Mouse (Mus musculus) intestine, postnatal 0 days (tissue): Measurements from ENCODE around the gene Ccdc65. TPM values are rescaled to one million over a fixed set of nuclear protein-coding genes. Genes with fewer than 3 reads are reported as not detected.
A peak's percentile ranks its signal among the peaks of the same experiment; 100 is the strongest.

Experiments
- ATAC-seq: fragments of 200-750 bp; cut with Nextera tagmentation; 2 replicates; pipeline ENCODE4 v1.8.0; 2017; ENCODE audit warnings: mild to moderate bottlenecking, moderate TSS enrichment, moderate library complexity
- H3K27ac ChIP-seq: fragments of 300-500 bp; sonication (generic); 2 replicates; pipeline ENCODE4 v1.5.1; 2014; ENCODE audit warnings: mild to moderate bottlenecking, low read depth, low read length, moderate library complexity
- H3K27me3 ChIP-seq: fragments of 300-500 bp; sonication (generic); replicated peaks from 2 replicates; pipeline ENCODE4 v1.6.1; 2014; ENCODE audit warnings: low read length, mixed read lengths; ENCODE audit not compliant: control insufficient read depth, insufficient read depth
- H3K36me3 ChIP-seq: fragments of 300-500 bp; sonication (generic); 2 replicates; pipeline ENCODE4 v1.6.1; 2014; ENCODE audit warnings: mild to moderate bottlenecking, moderate library complexity; ENCODE audit not compliant: control insufficient read depth, insufficient read depth
- H3K4me1 ChIP-seq: fragments of 300-500 bp; sonication (generic); replicated peaks from 2 replicates; pipeline ENCODE4 v1.6.1; 2014; ENCODE audit warnings: antibody characterized with exemption, low read length, mixed read lengths; ENCODE audit not compliant: control insufficient read depth, insufficient read depth
- H3K4me2 ChIP-seq: fragments of 300-500 bp; sonication (generic); replicated peaks from 2 replicates; pipeline ENCODE4 v1.6.1; 2014; ENCODE audit warnings: low read depth, mild to moderate bottlenecking, moderate library complexity
- H3K4me3 ChIP-seq: fragments of 300-500 bp; sonication (generic); 2 replicates; pipeline ENCODE4 v1.5.1; 2014; ENCODE audit warnings: low read depth, low read length
- H3K9ac ChIP-seq: fragments of 300-500 bp; sonication (generic); 2 replicates; pipeline ENCODE4 v1.6.1; 2014; ENCODE audit warnings: mild to moderate bottlenecking, low read depth, low read length
- H3K9me3 ChIP-seq: fragments of 300-500 bp; sonication (generic); 2 replicates; pipeline ENCODE4 v1.6.1; 2016; ENCODE audit warnings: mixed run types; ENCODE audit not compliant: control insufficient read depth
- CTCF ChIP-seq: sonication (generic); IDR thresholded peaks from 2 replicates; pipeline ENCODE4 v1.5.1; 2016; ENCODE audit warnings: low read depth, mild to moderate bottlenecking, control low read depth, antibody characterized with exemption, moderate library complexity
- WGBS: fragments of 180-500 bp; shearing (Covaris S2); extraction: QIAGEN DNeasy Blood & Tissue Kit; methylation state at CpG from one replicate; pipeline ENCODE4 v1.1.7; 2014; 5-methylcytosine and 5-hydroxymethylcytosine counted together
- polyA plus RNA-seq: library from polyadenylated mRNA; unstranded; fragments of >200 nt; fragmentation: Nextera tagmentation; extraction: Ambion mirVana; gene quantifications from 2 replicates; pipeline ENCODE4 v1.2.1, GENCODE M21; 2015

Ccdc65 gene
- polyA plus RNA-seq, 1 experiment from 2014 or later: 0.27 TPM

DNA sequence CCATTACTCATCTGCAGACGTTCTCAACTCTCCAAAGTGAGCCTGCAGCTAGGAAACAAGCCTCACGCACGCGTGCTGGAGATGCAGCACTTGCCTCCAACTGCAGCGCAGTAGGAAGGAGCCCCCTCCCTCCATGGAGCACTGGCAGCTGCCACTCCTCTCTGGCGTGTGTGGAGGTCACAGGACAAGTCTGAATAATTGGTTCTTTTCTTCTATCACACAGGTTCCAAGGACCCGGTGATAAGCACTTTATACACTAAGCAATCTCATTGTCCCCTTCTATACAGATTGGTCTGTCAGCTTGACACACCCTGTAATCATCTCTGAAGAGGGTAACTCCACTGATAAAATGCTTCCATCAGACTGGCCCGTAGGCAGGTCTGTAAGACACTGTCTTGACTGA, 45.0 kb downstream of the Ccdc65 start:
- Histone ChIP-seq H3K9me3 (no peaks in the 10 kb centered on the region), H3K27me3 (no peaks in the 10 kb centered on the region), H3K4me1 (0 out of 2 replicates have a peak, but pooled peaks cover 2% of the 10 kb centered on the region), H3K9ac (no peak overlapping the region), H3K4me3 (no peak overlapping the region), H3K4me2 (no peak overlapping the region), H3K36me3 (peaks cover 6% of the 10 kb centered on the region; the same call in 1 of the 2 replicates), H3K27ac (no peak overlapping the region)
- 29% methylated on average over 8 of the region's 8 CpGs for WGBS
- no peak for ATAC-seq
- no peak for TF ChIP-seq CTCF

DNA sequence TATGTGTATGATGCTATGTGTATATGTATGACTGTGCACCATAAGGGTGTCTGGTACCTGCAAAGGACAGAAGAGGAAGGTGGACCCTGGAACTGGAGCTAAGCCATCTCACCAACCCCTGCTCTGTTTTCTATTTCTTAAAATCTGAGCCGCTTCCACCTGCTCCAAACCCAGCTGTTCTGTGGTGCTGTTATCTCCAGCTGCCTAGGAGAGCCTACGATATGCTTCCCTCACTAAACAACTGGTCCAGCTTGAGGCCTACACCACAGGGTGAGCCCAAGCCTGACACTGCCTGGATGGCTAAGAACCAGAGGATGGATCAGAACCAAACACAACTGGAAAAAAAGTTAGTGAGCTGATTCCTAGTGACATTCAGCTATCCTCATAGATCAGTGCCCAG, 46.1 kb downstream of the Ccdc65 start:
- Histone ChIP-seq H3K4me3 (no peak overlapping the region), H3K27ac (no peak overlapping the region), H3K4me1 (0 out of 2 replicates have a peak, but pooled peaks cover 2% of the 10 kb centered on the region), H3K27me3 (no peaks in the 10 kb centered on the region), H3K9ac (no peak overlapping the region), H3K36me3 (peaks cover 6% of the 10 kb centered on the region; the same call in 1 of the 2 replicates), H3K4me2 (no peak overlapping the region), H3K9me3 (no peaks in the 10 kb centered on the region)
- TF ChIP-seq CTCF: no peak
- ATAC-seq: no peak
- WGBS: 79% methylated on average over 2 of the region's 2 CpGs

- Histone ChIP-seq H3K27me3 (no peaks in the 10 kb centered on the region; the same call in 1 of the 2 replicates), H3K4me3 (peak overlapping the region; percentile 94), H3K9ac (peak overlapping the region; percentile 89), H3K9me3 (no peaks in the 10 kb centered on the region), H3K27ac (peak overlapping the region; percentile 88), H3K4me1 (peaks cover 10% of the 10 kb centered on the region; the same call in 1 of the 2 replicates), H3K36me3 (peaks cover 11% of the 10 kb centered on the region), H3K4me2 (peak overlapping the region; percentile 97)
- ATAC-seq: peak; percentile 74
- TF ChIP-seq CTCF: peak; percentile 43
- WGBS: under 1% methylated on average over 24 of the region's 24 CpGs
Observed at GRCm38 (mm10) chr15:98762201-98762621, 54.2 kb downstream of the Ccdc65 start.

DNA sequence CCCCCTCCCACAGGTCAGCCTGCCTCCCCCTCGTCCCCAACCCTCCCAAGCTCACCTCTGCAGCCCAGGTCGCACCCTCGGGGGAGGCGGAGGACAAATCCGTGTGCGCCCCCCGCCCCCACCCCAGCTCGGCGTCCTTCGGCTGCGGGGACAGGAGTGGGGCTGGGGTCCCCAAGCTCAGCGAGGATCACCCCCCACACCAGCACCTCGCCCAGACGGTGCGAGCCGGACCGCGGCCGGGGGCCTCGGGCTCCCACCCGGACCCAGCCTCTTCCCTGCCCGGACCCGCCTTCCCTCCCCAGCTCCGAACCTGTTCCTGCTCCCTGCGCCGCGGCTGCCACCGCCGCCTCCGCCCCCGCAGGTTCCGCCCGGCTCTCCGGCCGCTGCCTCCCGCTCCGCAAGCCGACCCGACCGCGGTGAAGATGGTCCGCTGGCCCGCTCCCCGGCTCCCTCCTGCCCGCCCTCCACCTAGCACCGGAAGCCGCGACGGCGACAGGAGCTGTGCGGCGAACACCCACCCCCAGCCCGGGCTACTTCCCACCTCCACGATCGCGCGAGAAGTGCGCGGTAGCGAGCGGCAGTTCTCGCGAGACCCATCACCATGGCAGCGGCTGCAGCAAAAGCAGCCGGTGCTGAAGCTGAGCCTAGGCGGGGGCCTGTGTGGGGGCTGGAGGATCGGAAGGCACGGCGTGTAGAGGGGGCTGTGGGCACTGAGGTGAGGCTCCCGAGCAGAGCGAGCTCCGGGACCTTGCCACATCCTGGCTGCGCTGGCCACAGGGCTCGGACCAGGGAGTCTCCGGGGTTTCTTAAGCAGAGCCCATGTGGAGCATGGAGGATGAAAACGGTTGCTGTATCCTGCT, 54.9 kb downstream of the Ccdc65 start, which contains the start of gene Arf3:
Gene Arf3 (minus strand): TSS at position 545 of the 860 bp plus-strand sequence.
- Histone ChIP-seq H3K36me3 (peaks cover 11% of the 10 kb centered on the region), H3K4me2 (peak within 1 kb of the TSS; percentile 97), H3K9me3 (no peaks in the 10 kb centered on the region), H3K27me3 (no peaks in the 10 kb centered on the region; the same call in 1 of the 2 replicates), H3K4me1 (peaks cover 10% of the 10 kb centered on the region; the same call in 1 of the 2 replicates), H3K4me3 (peak within 1 kb of the TSS; percentile 94), H3K27ac (peak within 1 kb of the TSS; percentile 88), H3K9ac (peak within 1 kb of the TSS; percentile 89)
- no peak for TF ChIP-seq CTCF
- peak; percentile 89 for ATAC-seq
- under 1% methylated on average over 64 of the region's 76 CpGs for WGBS

DNA sequence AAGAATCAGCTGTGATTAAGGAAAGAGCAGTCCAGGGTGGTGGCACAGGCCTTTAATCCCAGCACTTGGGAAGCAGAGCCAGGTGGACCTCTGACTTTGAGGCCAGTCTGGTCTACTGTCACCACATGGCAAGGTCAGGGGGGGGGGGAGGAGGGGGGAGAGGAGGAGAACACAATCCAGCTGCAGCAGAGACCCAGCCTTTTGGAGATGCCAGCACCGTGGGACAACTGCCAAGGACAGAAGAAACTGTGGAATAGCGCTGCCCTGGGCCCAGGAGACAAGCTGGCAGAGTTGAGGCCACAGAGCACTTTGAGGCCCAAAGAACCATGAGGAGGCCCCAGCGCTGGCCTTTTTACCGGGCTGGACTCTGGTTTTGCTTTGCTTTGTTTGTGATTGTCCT, 57.9 kb downstream of the Ccdc65 start:
- Histone ChIP-seq H3K4me1 (peaks cover 10% of the 10 kb centered on the region; the same call in 1 of the 2 replicates), H3K27me3 (peaks cover 3% of the 10 kb centered on the region; the same call in 1 of the 2 replicates), H3K27ac (no peak overlapping the region), H3K9me3 (no peaks in the 10 kb centered on the region), H3K4me2 (no peak overlapping the region), H3K9ac (no peak overlapping the region), H3K36me3 (no peaks in the 10 kb centered on the region), H3K4me3 (no peak overlapping the region)
- WGBS: 70% methylated on average over 4 of the region's 4 CpGs
- no peak for ATAC-seq
- TF ChIP-seq CTCF: no peak

DNA sequence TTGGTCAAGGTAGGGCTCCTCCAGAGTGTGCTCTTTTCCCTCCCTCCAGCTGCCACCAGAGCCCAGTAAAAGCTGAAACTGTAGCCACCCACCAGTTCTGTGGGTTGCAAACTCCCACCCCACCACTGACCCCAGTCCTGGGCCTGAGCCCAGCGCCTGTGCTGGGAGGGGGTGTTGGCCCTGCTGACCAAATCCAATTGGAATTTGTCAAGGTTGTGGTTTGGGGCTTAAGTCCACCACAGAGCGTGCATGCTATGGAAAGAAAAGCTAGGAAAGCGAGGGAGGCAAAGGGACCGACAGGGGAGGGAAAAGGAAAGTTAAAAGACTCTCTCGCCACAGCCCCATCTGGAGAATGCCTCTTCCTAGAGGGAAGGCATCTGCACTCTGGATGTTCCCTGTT, 60.3 kb downstream of the Ccdc65 start:
- Histone ChIP-seq H3K4me2 (no peak overlapping the region), H3K36me3 (no peaks in the 10 kb centered on the region), H3K27me3 (peaks cover 3% of the 10 kb centered on the region; the same call in 1 of the 2 replicates), H3K4me1 (0 out of 2 replicates have a peak, but pooled peaks cover 10% of the 10 kb centered on the region), H3K4me3 (no peak overlapping the region), H3K9me3 (no peaks in the 10 kb centered on the region), H3K27ac (no peak overlapping the region), H3K9ac (no peak overlapping the region)
- ATAC-seq: no peak
- 40% methylated on average over 5 of the region's 5 CpGs for WGBS
- no peak for TF ChIP-seq CTCF
